Mouse (Mus musculus) heart, postnatal 0 days (tissue): Measurements from ENCODE around the gene Zbtb38.

Source experiments
- CTCF ChIP-seq: IDR thresholded peaks from 2 replicates; pipeline ENCODE4 v1.5.1; 2016; ENCODE audit warnings: antibody characterized with exemption, control low read depth, low read depth
- EP300 ChIP-seq: IDR thresholded peaks from 2 replicates; pipeline ENCODE4 v1.6.1; 2016; ENCODE audit warnings: antibody characterized with exemption, low read depth

- no peak for TF ChIP-seq EP300
- TF ChIP-seq CTCF, result no peak
Measured at GRCm38 (mm10) chr9:96766078-96766477, 13.4 kb upstream of the Zbtb38 start.
